8 mouse cellular contexts compared by ENCODE assay signal in genomic region chr17:35848112-35848511, GRCm38 (mm10). TPM values are rescaled to one million over a fixed set of nuclear protein-coding genes. Genes with fewer than 3 reads are reported as not detected.
DNase-seq lines count a peak whose midpoint lies in the region; ATAC-seq and TF ChIP-seq lines count a peak whose summit lies in the region.

No protein-coding gene starts in this region.

- TF ChIP-seq RAD21 in CH12.LX (IDR thresholded peaks at IDR 0.05; ENCODE audit: low read depth, low read length) = peak; percentile 24

- peak; percentile 38 for DNase-seq in adrenal gland, postnatal 14 days
- DNase-seq in adrenal gland, adult 2 months = no peak
- no peak for DNase-seq in left cerebral cortex, adult 2 months (ENCODE audit: extremely low spot score in 1 of 2, low spot score in 2 of 2)
- DNase-seq in left cerebral cortex, postnatal 14 days (ENCODE audit: low spot score in 2 of 2) = no peak
- DNase-seq in CH12.LX (ENCODE audit: extremely low read depth) = no peak
- no peak for DNase-seq in cerebellum, postnatal 10 days
- DNase-seq in hindbrain, embryonic 10.5 days (ENCODE audit: low spot score) = no peak

- intact Hi-C loops in left cerebral cortex, adult 2 months (cut with DNase I) = no loop called here
- intact Hi-C loops in left cerebral cortex, postnatal 14 days (cut with DNase I) = no loop called here

- no peak overlapping the region for H3K4me3 ChIP-seq in left cerebral cortex, adult 2 months
- H3K4me3 ChIP-seq in CH12.LX (replicated peaks in 1 of 3; ENCODE audit: low read depth in 2 of 3, low read length in 2 of 3, poor library complexity in 1 of 3) = no peak overlapping the region
- H3K4me3 ChIP-seq in kidney, embryonic 15.5 days (replicated peaks) = no peak overlapping the region
- H3K4me3 ChIP-seq in hindbrain, embryonic 10.5 days = no peak overlapping the region

- H3K27ac ChIP-seq in left cerebral cortex, adult 2 months = no peak overlapping the region
- no peak overlapping the region for H3K27ac ChIP-seq in CH12.LX (ENCODE audit: insufficient read depth, low read depth)
- no peak overlapping the region for H3K27ac ChIP-seq in kidney, embryonic 15.5 days
- no peak overlapping the region for H3K27ac ChIP-seq in hindbrain, embryonic 10.5 days

- H3K4me1 ChIP-seq in CH12.LX (ENCODE audit: control insufficient read depth in 1 of 2, insufficient read depth in 2 of 2) = peaks cover 0 to 17% of the 10 kb centered on the region in 2 experiments; a peak in 2 of 4 replicates
- H3K4me1 ChIP-seq in kidney, embryonic 15.5 days = peaks cover 2% of the 10 kb centered on the region
- H3K4me1 ChIP-seq in hindbrain, embryonic 10.5 days (replicated peaks) = peaks cover 4% of the 10 kb centered on the region

- peak; percentile 60; the same call in 1 of the 2 replicates for ATAC-seq in kidney, embryonic 15.5 days (replicated peaks; ENCODE audit: low FRiP score)

- 54% methylated on average over 1 of the region's 1 CpGs for WGBS in kidney, embryonic 15.5 days
- WGBS in hindbrain, embryonic 10.5 days = 80% methylated on average over 1 of the region's 1 CpGs

- no peaks in the 10 kb centered on the region for H3K27me3 ChIP-seq in CH12.LX (replicated peaks)
- no peaks in the 10 kb centered on the region for H3K27me3 ChIP-seq in kidney, embryonic 15.5 days
- H3K27me3 ChIP-seq in hindbrain, embryonic 10.5 days (ENCODE audit: insufficient read depth, poor library complexity, severe bottlenecking) = no peaks in the 10 kb centered on the region

- no peak overlapping the region for H3K4me2 ChIP-seq in CH12.LX (ENCODE audit: insufficient read depth, low read depth, poor library complexity, severe bottlenecking)
- no peak overlapping the region for H3K4me2 ChIP-seq in kidney, embryonic 15.5 days

- no peak for TF ChIP-seq POLR2A in CH12.LX (IDR thresholded peaks at IDR 0.05; ENCODE audit: low read depth, low read length)

- H3K79me2 ChIP-seq in CH12.LX (replicated peaks; ENCODE audit: control insufficient read depth, extremely low read depth, insufficient read depth, poor library complexity, severe bottlenecking) = no peaks in the 10 kb centered on the region; the same call in 1 of the 2 replicates

- H3K36me3 ChIP-seq in CH12.LX (replicated peaks in 1 of 2; ENCODE audit: control insufficient read depth in 1 of 2, insufficient read depth in 1 of 2, low read length in 1 of 2) = peaks cover 50 to 76% of the 10 kb centered on the region in 2 experiments
- peaks cover 88% of the 10 kb centered on the region for H3K36me3 ChIP-seq in kidney, embryonic 15.5 days
- H3K36me3 ChIP-seq in hindbrain, embryonic 10.5 days = peaks cover 90% of the 10 kb centered on the region

- TF ChIP-seq CTCF in left cerebral cortex, adult 2 months (IDR thresholded peaks at IDR 0.05) = peak; percentile 35
- peak in 1 of 2 experiments; percentile 44; a peak in 2 of 4 replicates for TF ChIP-seq CTCF in CH12.LX (conservative IDR thresholded peaks at IDR 0.05 in 1 of 2, IDR thresholded peaks at IDR 0.05 in 1 of 2; ENCODE audit: low read depth in 2 of 2, low read length in 2 of 2)

- H3K9me3 ChIP-seq in CH12.LX (replicated peaks; ENCODE audit: low read length) = no peaks in the 10 kb centered on the region
- H3K9me3 ChIP-seq in kidney, embryonic 15.5 days (replicated peaks) = no peaks in the 10 kb centered on the region
- no peaks in the 10 kb centered on the region for H3K9me3 ChIP-seq in hindbrain, embryonic 10.5 days

- TF ChIP-seq EP300 in CH12.LX (IDR thresholded peaks at IDR 0.05; ENCODE audit: low read length) = no peak

- dilution Hi-C loops in CH12.LX (cut with MboI; ENCODE audit: extremely low pct_ligation_motif_present, extremely low pct_unique_long_range_greater_than_20kb, low sequenced_read_pairs) = no loop called here

- no peak overlapping the region for H3K9ac ChIP-seq in CH12.LX (ENCODE audit: insufficient read depth, low read depth)
- H3K9ac ChIP-seq in kidney, embryonic 15.5 days = no peak overlapping the region

- in situ Hi-C loops in CH12.LX (cut with MboI; ENCODE audit: low pct_ligation_motif_present, low pct_unique_long_range_greater_than_20kb, low sequenced_read_pairs) = no loop called here

TF ChIP-seq in CH12.LX, 34 proteins besides CTCF, POLR2A, EP300 and RAD21:
- no peak for TF ChIP-seq JUN (IDR thresholded peaks at IDR 0.05; ENCODE audit: insufficient read depth, low read depth, low read length)
- TF ChIP-seq SMC3 (IDR thresholded peaks at IDR 0.05; ENCODE audit: low read depth, low read length) = peak; percentile 26

RNA-seq across cellular contexts. Expression of gene Mdc1, which starts 6.8 kb away (rescaled TPM):
- 20.6 and 21.9 TPM in 2 replicates for total RNA-seq in adrenal gland, postnatal 14 days (2021)
- total RNA-seq in adrenal gland, adult 2 months (2021) = 10 to 100 TPM; 15.4 to 20.8 TPM
- 3.6 and 5.9 TPM in 2 replicates for polyA plus RNA-seq in adrenal gland, adult 2 months (2012; rRNA removed)
- 10 to 100 TPM; 14.6 to 17.8 TPM for total RNA-seq in left cerebral cortex, adult 2 months (2021)
- total RNA-seq in left cerebral cortex, postnatal 14 days (2021) = 10 to 100 TPM; 10.7 to 14.6 TPM
- total RNA-seq in CH12.LX (2012; rRNA removed) (8.2 and 8.5 TPM in 2 replicates), CH12.LX (2014; rRNA removed) (2.4 and 3.3 TPM in 2 replicates)
- 14.4 and 15.7 TPM in 2 replicates for polyA plus RNA-seq in CH12.LX (2012; ENCODE audit: insufficient read length, low read depth)
- 16.5 TPM in 2 replicates for polyA plus RNA-seq in kidney, embryonic 15.5 days (2015; fragmentation: Nextera tagmentation; extraction: Ambion mirVana)
- 18.3 and 20.7 TPM in 2 replicates for polyA plus RNA-seq in hindbrain, embryonic 10.5 days (2016; fragmentation: Nextera tagmentation; extraction: Ambion mirVana)

RNA-seq across cellular contexts. Expression of gene Tubb5, which starts 10.0 kb away (rescaled TPM):
- total RNA-seq in adrenal gland, postnatal 14 days (2021) = 285 and 320 TPM in 2 replicates
- 100 to 1,000 TPM; 152 to 198 TPM for total RNA-seq in adrenal gland, adult 2 months (2021)
- 137 and 156 TPM in 2 replicates for polyA plus RNA-seq in adrenal gland, adult 2 months (2012; rRNA removed)
- 100 to 1,000 TPM; 417 to 433 TPM for total RNA-seq in left cerebral cortex, adult 2 months (2021)
- 100 to 1,000 TPM; 771 to 797 TPM for total RNA-seq in left cerebral cortex, postnatal 14 days (2021)
- total RNA-seq in CH12.LX (2012; rRNA removed) (1,014 and 1,058 TPM in 2 replicates), CH12.LX (2014; rRNA removed) (1,031 and 1,121 TPM in 2 replicates)
- 962 and 1,053 TPM in 2 replicates for polyA plus RNA-seq in CH12.LX (2012; ENCODE audit: insufficient read length, low read depth)
- 951 and 997 TPM in 2 replicates for polyA plus RNA-seq in kidney, embryonic 15.5 days (2015; fragmentation: Nextera tagmentation; extraction: Ambion mirVana)
- polyA plus RNA-seq in hindbrain, embryonic 10.5 days (2016; fragmentation: Nextera tagmentation; extraction: Ambion mirVana) = 1,604 and 1,655 TPM in 2 replicates

RNA-seq across cellular contexts. Expression of gene Nrm, which starts 13.0 kb away (rescaled TPM):
- total RNA-seq in adrenal gland, postnatal 14 days (2021) = 10.6 and 15.9 TPM in 2 replicates
- 1 to 10 TPM; 3.3 to 4.8 TPM for total RNA-seq in adrenal gland, adult 2 months (2021)
- polyA plus RNA-seq in adrenal gland, adult 2 months (2012; rRNA removed) = 9.3 and 11.7 TPM in 2 replicates
- total RNA-seq in left cerebral cortex, adult 2 months (2021) = 1 to 10 TPM; 2.1 to 4.1 TPM
- 1 to 10 TPM; 5.1 TPM for total RNA-seq in left cerebral cortex, postnatal 14 days (2021)
- total RNA-seq in CH12.LX (2012; rRNA removed) = 12.5 and 16.7 TPM in 2 replicates
- 10.0 and 12.1 TPM in 2 replicates for total RNA-seq in CH12.LX (2014; rRNA removed)
- 14.0 and 15.4 TPM in 2 replicates for polyA plus RNA-seq in CH12.LX (2012; ENCODE audit: insufficient read length, low read depth)
- polyA plus RNA-seq in kidney, embryonic 15.5 days (2015; fragmentation: Nextera tagmentation; extraction: Ambion mirVana) = 58.0 and 65.7 TPM in 2 replicates
- polyA plus RNA-seq in hindbrain, embryonic 10.5 days (2016; fragmentation: Nextera tagmentation; extraction: Ambion mirVana) = 70.1 and 75.9 TPM in 2 replicates

RNA-seq across cellular contexts. Expression of gene Ppp1r18, which starts 17.3 kb away (rescaled TPM):
- 29.5 and 44.4 TPM in 2 replicates for total RNA-seq in adrenal gland, postnatal 14 days (2021)
- total RNA-seq in adrenal gland, adult 2 months (2021) = 10 to 100 TPM; 27.3 to 42.6 TPM
- polyA plus RNA-seq in adrenal gland, adult 2 months (2012; rRNA removed) = 37.3 and 45.3 TPM in 2 replicates
- total RNA-seq in left cerebral cortex, adult 2 months (2021) = 10 to 100 TPM in 1 of 2 experiments, 1 to 10 TPM in 1; 8.5 to 10.8 TPM
- 10 to 100 TPM; 12.8 to 14.1 TPM for total RNA-seq in left cerebral cortex, postnatal 14 days (2021)
- 20.5 and 21.4 TPM in 2 replicates for total RNA-seq in CH12.LX (2012; rRNA removed)
- 7.5 and 8.5 TPM in 2 replicates for total RNA-seq in CH12.LX (2014; rRNA removed)
- polyA plus RNA-seq in CH12.LX (2012; ENCODE audit: insufficient read length, low read depth) = 48.9 and 50.1 TPM in 2 replicates
- 20.8 and 23.2 TPM in 2 replicates for polyA plus RNA-seq in kidney, embryonic 15.5 days (2015; fragmentation: Nextera tagmentation; extraction: Ambion mirVana)
- polyA plus RNA-seq in hindbrain, embryonic 10.5 days (2016; fragmentation: Nextera tagmentation; extraction: Ambion mirVana) = 29.6 and 32.2 TPM in 2 replicates

RNA-seq across cellular contexts. Expression of gene Flot1, which starts 25.1 kb away (rescaled TPM):
- total RNA-seq in adrenal gland, postnatal 14 days (2021) = 52.4 and 59.5 TPM in 2 replicates
- total RNA-seq in adrenal gland, adult 2 months (2021) = 10 to 100 TPM; 59.0 to 74.4 TPM
- polyA plus RNA-seq in adrenal gland, adult 2 months (2012; rRNA removed) = 61.0 and 66.2 TPM in 2 replicates
- 100 to 1,000 TPM; 137 to 144 TPM for total RNA-seq in left cerebral cortex, adult 2 months (2021)
- 100 to 1,000 TPM; 153 to 168 TPM for total RNA-seq in left cerebral cortex, postnatal 14 days (2021)
- total RNA-seq in CH12.LX (2012; rRNA removed) (14.2 and 21.6 TPM in 2 replicates), CH12.LX (2014; rRNA removed) (12.8 and 16.3 TPM in 2 replicates)
- 17.6 and 18.9 TPM in 2 replicates for polyA plus RNA-seq in CH12.LX (2012; ENCODE audit: insufficient read length, low read depth)
- 42.3 and 44.6 TPM in 2 replicates for polyA plus RNA-seq in kidney, embryonic 15.5 days (2015; fragmentation: Nextera tagmentation; extraction: Ambion mirVana)
- polyA plus RNA-seq in hindbrain, embryonic 10.5 days (2016; fragmentation: Nextera tagmentation; extraction: Ambion mirVana) = 58.4 and 63.7 TPM in 2 replicates
